Mouse (Mus musculus): ENCODE data around the gene Bicc1.

GRCm38 (mm10) chr10:70979657-70980056 is 179.8 kb downstream of the Bicc1 start:
- TF ChIP-seq CTCF (IDR thresholded peaks at IDR 0.05; ENCODE audit: low read depth): no peak
- TF ChIP-seq EP300 (IDR thresholded peaks at IDR 0.05; ENCODE audit: low read depth): no peak
